In genomic region chr8:46152064-46153031, GRCm38 (mm10) we compare ENCODE assay signal across 7 mouse cellular contexts. TPM values are rescaled to one million over a fixed set of nuclear protein-coding genes. Genes with fewer than 3 reads are reported as not detected.
DNase-seq lines count a peak whose midpoint lies in the region; ATAC-seq and TF ChIP-seq lines count a peak whose summit lies in the region.

Snx25 (minus strand) TSS chr8:46152159.

- peak; percentile 75 for ATAC-seq in intestine, postnatal 0 days
- peak; percentile 74 for ATAC-seq in limb, embryonic 12.5 days (ENCODE audit: insufficient number of reproducible peaks, insufficient read depth, low FRiP score, low TSS enrichment, low read depth)
- ATAC-seq in midbrain, embryonic 14.5 days (ENCODE audit: low FRiP score, low TSS enrichment) = peak; percentile 90

- no peaks in the 10 kb centered on the region for H3K4me1 ChIP-seq in intestine, postnatal 0 days (replicated peaks; ENCODE audit: control insufficient read depth, insufficient read depth, low read length)
- H3K4me1 ChIP-seq in limb, embryonic 12.5 days (replicated peaks) = peaks cover 13% of the 10 kb centered on the region
- H3K4me1 ChIP-seq in midbrain, embryonic 14.5 days (ENCODE audit: control insufficient read depth, insufficient read depth, low read length) = peaks cover 11% of the 10 kb centered on the region

- peak within 1 kb of the TSS; percentile 81 for H3K27ac ChIP-seq in intestine, postnatal 0 days (ENCODE audit: low read depth, low read length)
- 0 out of 2 replicates have a peak within 1 kb of the TSS, but pooled peaks have one; percentile 45 for H3K27ac ChIP-seq in limb, embryonic 12.5 days
- peak within 1 kb of the TSS; percentile 78 for H3K27ac ChIP-seq in midbrain, embryonic 14.5 days (replicated peaks; ENCODE audit: low read depth, low read length)

- WGBS in intestine, postnatal 0 days = 5% methylated on average over 44 of the region's 103 CpGs
- 3% methylated on average over 75 of the region's 103 CpGs for WGBS in limb, embryonic 12.5 days
- 2% methylated on average over 82 of the region's 103 CpGs for WGBS in midbrain, embryonic 14.5 days

- H3K4me2 ChIP-seq in intestine, postnatal 0 days (replicated peaks; ENCODE audit: low read depth) = peak within 1 kb of the TSS; percentile 93
- H3K4me2 ChIP-seq in limb, embryonic 12.5 days = peak within 1 kb of the TSS; percentile 90
- peak within 1 kb of the TSS; percentile 85 for H3K4me2 ChIP-seq in midbrain, embryonic 14.5 days (ENCODE audit: low read length)

- no peaks in the 10 kb centered on the region for H3K9me3 ChIP-seq in intestine, postnatal 0 days (ENCODE audit: control insufficient read depth)
- H3K9me3 ChIP-seq in limb, embryonic 12.5 days = no peaks in the 10 kb centered on the region
- no peaks in the 10 kb centered on the region for H3K9me3 ChIP-seq in midbrain, embryonic 14.5 days (ENCODE audit: control insufficient read depth, low read length)

- no peaks in the 10 kb centered on the region for H3K27me3 ChIP-seq in intestine, postnatal 0 days (replicated peaks; ENCODE audit: control insufficient read depth, insufficient read depth, low read length)
- peaks cover 11% of the 10 kb centered on the region; the same call in 1 of the 2 replicates for H3K27me3 ChIP-seq in limb, embryonic 12.5 days
- peaks cover 10% of the 10 kb centered on the region; the same call in 1 of the 2 replicates for H3K27me3 ChIP-seq in midbrain, embryonic 14.5 days (ENCODE audit: control insufficient read depth, insufficient read depth, low read length)

- H3K4me3 ChIP-seq in intestine, postnatal 0 days (ENCODE audit: low read depth, low read length) = peak within 1 kb of the TSS; percentile 83
- H3K4me3 ChIP-seq in limb, embryonic 12.5 days (replicated peaks) = peak within 1 kb of the TSS; percentile 81
- H3K4me3 ChIP-seq in midbrain, embryonic 14.5 days (replicated peaks; ENCODE audit: low read depth, low read length) = peak within 1 kb of the TSS; percentile 82

- peak within 1 kb of the TSS; percentile 93 for H3K9ac ChIP-seq in intestine, postnatal 0 days (ENCODE audit: low read depth, low read length)
- peak within 1 kb of the TSS; percentile 88 for H3K9ac ChIP-seq in limb, embryonic 12.5 days (replicated peaks)
- H3K9ac ChIP-seq in midbrain, embryonic 14.5 days (replicated peaks; ENCODE audit: low read length) = peak within 1 kb of the TSS; percentile 81

- peak; percentile 94 for DNase-seq in adrenal gland, postnatal 10 days
- DNase-seq in embryo, embryonic 11.5 days (ENCODE audit: low read depth, low spot score) = peak; percentile 69
- peak; percentile 79 to 87 for DNase-seq in gastrocnemius, postnatal 4 days (ENCODE audit: low spot score in 2 of 2)
- DNase-seq in midbrain, embryonic 14.5 days = peak; percentile 92
- peak; percentile 94 to 98 for DNase-seq in spleen, adult 18-20 months

- no peaks in the 10 kb centered on the region for H3K36me3 ChIP-seq in intestine, postnatal 0 days (ENCODE audit: control insufficient read depth, insufficient read depth)
- no peaks in the 10 kb centered on the region for H3K36me3 ChIP-seq in limb, embryonic 12.5 days
- H3K36me3 ChIP-seq in midbrain, embryonic 14.5 days (ENCODE audit: control insufficient read depth, insufficient read depth, low read length) = no peaks in the 10 kb centered on the region

- no peak for TF ChIP-seq CTCF in intestine, postnatal 0 days (IDR thresholded peaks at IDR 0.05; ENCODE audit: low read depth)

RNA-seq across cellular contexts. Expression of gene Snx25, which starts in this region (rescaled TPM):
- 10 to 100 TPM; 17.0 to 18.7 TPM for total RNA-seq in adrenal gland, postnatal 10 days (2021)
- 10 to 100 TPM; 13.5 to 15.0 TPM for total RNA-seq in gastrocnemius, postnatal 4 days (2021)
- polyA plus RNA-seq in intestine, postnatal 0 days (2015; fragmentation: Nextera tagmentation; extraction: Ambion mirVana) = 12.1 and 13.2 TPM in 2 replicates
- polyA plus RNA-seq in limb, embryonic 12.5 days (2016; fragmentation: Nextera tagmentation; extraction: Ambion mirVana) = 4.9 and 6.6 TPM in 2 replicates
- 14.0 and 16.0 TPM in 2 replicates for polyA plus RNA-seq in midbrain, embryonic 14.5 days (2014; fragmentation: Nextera tagmentation; extraction: Ambion mirVana)

Comparison
In these comparisons a context has a peak if more than half of its experiments do, and no peak if none do; other contexts are left out.
1. Peak in every context shown above with its lines: DNase-seq, ATAC-seq, H3K4me3 ChIP-seq and H3K27ac ChIP-seq.